Comparison of ENCODE assay signal across 8 mouse cellular contexts in genomic region chr13:99284400-99285160, GRCm38 (mm10). TPM values are rescaled to one million over a fixed set of nuclear protein-coding genes. Genes with fewer than 3 reads are reported as not detected.
DNase-seq lines count a peak whose midpoint lies in the region; ATAC-seq and TF ChIP-seq lines count a peak whose summit lies in the region.
"Had no signal": no experiment of that assay in that cellular context is flagged by ENCODE, and none has a peak within 500 bp of the region (broad histone marks: within the 10 kb centered on the region; RNA-seq: fewer than 3 reads in every experiment).

No protein-coding gene starts in this region.

- 84% methylated on average over 21 of the region's 21 CpGs for WGBS in intestine, embryonic 15.5 days

- no peak overlapping the region; the same call in 1 of the 2 replicates for H3K4me3 ChIP-seq in gastrocnemius, adult 2 months
- no peak overlapping the region for H3K4me3 ChIP-seq in intestine, embryonic 15.5 days (replicated peaks)
- H3K4me3 ChIP-seq: lung, embryonic 15.5 days had no signal

- no peak for ATAC-seq in intestine, embryonic 15.5 days
- ATAC-seq in erythroblast, adult 5-6 weeks (replicated peaks; ENCODE audit: low FRiP score, poor library complexity, severe bottlenecking): no peak

- H3K4me2 ChIP-seq in intestine, embryonic 15.5 days (replicated peaks): no peak overlapping the region
- H3K4me2 ChIP-seq: lung, embryonic 15.5 days had no signal

- H3K27ac ChIP-seq in gastrocnemius, adult 2 months: 0 out of 2 replicates have a peak overlapping the region, but pooled peaks have one; percentile 57
- H3K27ac ChIP-seq in intestine, embryonic 15.5 days: no peak overlapping the region
- H3K27ac ChIP-seq: lung, embryonic 15.5 days had no signal

- no peaks in the 10 kb centered on the region for H3K27me3 ChIP-seq in intestine, embryonic 15.5 days (replicated peaks)
- H3K27me3 ChIP-seq: lung, embryonic 15.5 days had no signal

- no peaks in the 10 kb centered on the region for H3K4me1 ChIP-seq in intestine, embryonic 15.5 days (replicated peaks)
- H3K4me1 ChIP-seq: lung, embryonic 15.5 days had no signal

- H3K9me3 ChIP-seq in intestine, embryonic 15.5 days: no peaks in the 10 kb centered on the region
- H3K9me3 ChIP-seq: lung, embryonic 15.5 days had no signal

- H3K36me3 ChIP-seq in intestine, embryonic 15.5 days: no peaks in the 10 kb centered on the region
- H3K36me3 ChIP-seq: lung, embryonic 15.5 days had no signal

- intact Hi-C loops in gastrocnemius, adult 2 months (cut with DNase I): no loop called here

- no peak for TF ChIP-seq CTCF in gastrocnemius, adult 2 months (IDR thresholded peaks at IDR 0.05)

- no peak overlapping the region for H3K9ac ChIP-seq in intestine, embryonic 15.5 days
- H3K9ac ChIP-seq: lung, embryonic 15.5 days had no signal

- DNase-seq in cerebellum, postnatal 14 days: peak; percentile 64 to 69
- DNase-seq in gastrocnemius, adult 2 months: peak; percentile 61
- DNase-seq in left cerebral cortex, adult 8-10 months (ENCODE audit: low spot score in 2 of 2): peak; percentile 18 to 61
- DNase-seq in right cerebral cortex, adult 18-20 months: peak; percentile 57
- DNase-seq in testis, postnatal 10 days (ENCODE audit: low spot score): no peak

RNA-seq across cellular contexts. Expression of gene Ptcd2, which starts 59.9 kb away (rescaled TPM):
- total RNA-seq in gastrocnemius, adult 2 months (2021): 10 to 100 TPM; 20.1 to 35.5 TPM
- total RNA-seq in left cerebral cortex, adult 8-10 months (2022): 10 to 100 TPM; 29.8 to 33.5 (median 30.8) TPM
- polyA plus RNA-seq in intestine, embryonic 15.5 days (2015; fragmentation: Nextera tagmentation; extraction: Ambion mirVana): 54.8 and 62.3 TPM in 2 replicates
- total RNA-seq in erythroblast, adult 5-6 weeks (2015; ENCODE audit: low replicate concordance): 5.6 and 13.8 TPM in 2 replicates
- total RNA-seq in erythroblast, adult 5-6 weeks (2017; ENCODE audit: low replicate concordance): 5.6 and 10.0 TPM in 2 replicates
